Mouse (Mus musculus) cerebellum, adult 2 months (tissue): Measurements from ENCODE around the gene Ehd1.

Source experiments
- CTCF ChIP-seq: fragments of 200-500 bp; IDR thresholded peaks from 2 replicates; pipeline ENCODE4 v1.5.1; 2011; ENCODE audit warnings: low read depth, mild to moderate bottlenecking, control low read depth, low read length, moderate library complexity, borderline replicate concordance; ENCODE audit not compliant: insufficient read depth
- POLR2A ChIP-seq: fragments of 200-500 bp; IDR thresholded peaks from 2 replicates; pipeline ENCODE4 v1.6.1; 2011; ENCODE audit warnings: low read length, control low read depth, borderline replicate concordance; ENCODE audit not compliant: insufficient read depth

- TF ChIP-seq CTCF (no peak), POLR2A (no peak)
Measured at GRCm38 (mm10) chr19:6240725-6241124, 35.8 kb upstream of the Ehd1 start.
